Mouse (Mus musculus) v-Abl transformed pro-B cells (cell line): ENCODE measurements around the gene Fyn.

Source experiments
- in situ Hi-C, 2 experiments: fragments of 400-800 bp; cut with MboI; formaldehyde crosslinking; loops; one replicate each; pipeline ENCODE4 v1.15.1; 2025; ENCODE audit not compliant: unreplicated experiment in 2 of 2

Gene Fyn

GRCm38 (mm10) chr10:39498641-39499040, 130.0 kb downstream of the Fyn start:
- in situ Hi-C loops = no loop called here

GRCm38 (mm10) chr10:39501571-39501970, 132.9 kb downstream of the Fyn start:
- in situ Hi-C loops = no loop called here

DNA sequence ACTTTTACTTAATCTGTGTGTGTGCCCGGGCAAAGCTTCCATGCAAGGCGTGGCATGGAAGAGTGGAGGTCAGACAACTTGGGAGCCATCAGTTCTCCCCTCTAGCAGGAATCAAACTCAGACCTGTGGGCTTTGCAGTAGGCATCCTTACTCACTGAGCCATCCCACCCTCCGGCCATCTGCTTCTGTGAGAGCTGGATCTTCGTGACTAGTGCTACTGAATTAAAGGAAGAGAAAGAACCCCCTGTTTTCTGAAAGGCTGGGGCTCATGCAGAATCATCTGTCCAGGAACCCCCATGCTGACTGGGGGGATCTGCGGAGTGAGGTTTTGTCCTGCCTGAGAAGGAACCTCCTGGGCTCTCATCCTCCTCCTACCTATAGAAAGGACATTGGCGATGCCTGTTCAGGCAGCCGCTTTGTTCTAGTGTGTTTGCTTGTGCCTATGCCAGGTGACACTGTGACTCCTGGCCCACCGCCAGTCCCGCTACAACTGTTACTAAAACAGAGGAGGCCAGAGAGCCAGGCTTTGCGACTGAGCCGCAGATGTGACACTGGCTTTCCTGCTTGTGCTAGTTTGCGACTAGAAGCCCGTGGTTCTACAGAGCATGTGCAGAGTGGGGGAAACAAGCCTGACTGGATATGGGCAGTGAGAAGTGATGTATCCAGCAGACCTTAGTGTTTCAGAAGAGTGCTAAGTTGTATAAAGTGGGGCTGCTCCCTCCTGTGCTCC, 133.5 kb downstream of the Fyn start:
- in situ Hi-C loops = no loop called here

GRCm38 (mm10) chr10:39503331-39503730, 134.7 kb downstream of the Fyn start:
- in situ Hi-C loops = no loop called here

DNA sequence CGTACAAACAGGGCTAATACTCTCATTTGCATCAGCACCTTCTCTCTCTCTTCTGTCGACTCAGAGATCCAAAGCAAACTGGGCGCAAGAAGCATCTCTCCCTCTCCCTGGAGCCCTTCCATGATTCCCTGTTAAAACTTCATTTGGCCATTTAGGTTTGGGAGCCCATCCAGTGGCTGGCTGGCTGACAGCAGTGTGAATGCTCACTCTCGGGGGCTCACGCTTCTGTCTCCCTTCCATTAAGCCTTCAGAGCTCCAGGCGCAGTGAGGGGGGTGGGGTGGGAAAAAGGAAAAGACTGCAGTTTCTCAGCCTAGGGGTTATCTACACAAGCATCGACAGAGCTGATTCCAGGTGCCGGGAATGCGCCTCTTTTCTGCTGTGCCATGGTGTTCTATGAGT, 136.4 kb downstream of the Fyn start:
- in situ Hi-C loops = no loop called here

DNA sequence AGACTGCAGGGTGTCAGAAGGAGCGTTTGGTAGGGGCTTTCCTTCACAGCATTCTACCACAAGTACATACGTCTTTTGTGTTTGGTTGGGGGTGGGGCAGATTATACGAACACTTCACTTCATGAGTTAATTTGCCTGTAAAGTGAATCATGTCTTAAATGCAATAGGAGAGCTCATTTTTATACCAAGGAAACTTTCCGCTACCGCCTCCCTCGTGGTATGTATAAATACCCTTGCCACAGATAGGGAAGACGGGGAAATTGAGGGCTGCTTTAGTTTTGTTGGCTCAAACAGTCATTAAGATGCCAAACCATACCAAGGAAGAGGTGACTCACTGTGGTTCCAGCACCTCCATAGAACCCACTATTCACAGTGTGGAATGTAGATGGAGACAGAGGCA, 137.0 kb downstream of the Fyn start:
- in situ Hi-C loops = no loop called here

- in situ Hi-C loops = no loop called here
Observed at GRCm38 (mm10) chr10:39506353-39506752, 137.7 kb downstream of the Fyn start.

- in situ Hi-C loops = no loop called here
Observed at GRCm38 (mm10) chr10:39506831-39507230, 138.2 kb downstream of the Fyn start.

GRCm38 (mm10) chr10:39508801-39509200, 140.1 kb downstream of the Fyn start:
- in situ Hi-C loops = no loop called here

DNA sequence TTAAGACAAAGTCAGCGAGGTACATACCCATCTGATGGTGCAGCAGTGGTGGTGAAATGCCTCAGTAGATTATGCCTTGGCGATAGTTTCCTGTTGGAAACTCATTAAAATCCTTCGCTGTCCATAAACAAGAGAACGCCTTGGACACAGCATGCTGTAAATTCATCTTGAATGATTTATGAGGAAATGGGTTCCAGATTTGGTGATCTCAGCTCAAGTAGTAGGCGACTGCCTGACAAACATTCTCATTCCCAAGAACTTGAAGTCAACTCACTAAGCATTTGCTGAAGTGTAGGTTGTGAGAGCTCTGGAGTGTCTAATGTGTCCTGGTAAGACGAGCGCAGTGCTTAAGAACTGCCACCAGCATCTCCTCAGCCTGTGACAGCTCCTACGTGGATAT, 141.3 kb downstream of the Fyn start:
- in situ Hi-C loops = loop anchor here in 1 of 2 experiments (10.0 kb wide), 1 partner anchor 135 kb away; no protein-coding TSS in a partner anchor

GRCm38 (mm10) chr10:39512631-39513314, 144.1 kb downstream of the Fyn start:
- in situ Hi-C loops = loop anchor here in 1 of 2 experiments (10.0 kb wide), 1 partner anchor 138 kb away; no protein-coding TSS in a partner anchor

GRCm38 (mm10) chr10:39514916-39515315, 146.3 kb downstream of the Fyn start:
- in situ Hi-C loops = loop anchor here in 1 of 2 experiments (10.0 kb wide), 1 partner anchor 140 kb away; no protein-coding TSS in a partner anchor

DNA sequence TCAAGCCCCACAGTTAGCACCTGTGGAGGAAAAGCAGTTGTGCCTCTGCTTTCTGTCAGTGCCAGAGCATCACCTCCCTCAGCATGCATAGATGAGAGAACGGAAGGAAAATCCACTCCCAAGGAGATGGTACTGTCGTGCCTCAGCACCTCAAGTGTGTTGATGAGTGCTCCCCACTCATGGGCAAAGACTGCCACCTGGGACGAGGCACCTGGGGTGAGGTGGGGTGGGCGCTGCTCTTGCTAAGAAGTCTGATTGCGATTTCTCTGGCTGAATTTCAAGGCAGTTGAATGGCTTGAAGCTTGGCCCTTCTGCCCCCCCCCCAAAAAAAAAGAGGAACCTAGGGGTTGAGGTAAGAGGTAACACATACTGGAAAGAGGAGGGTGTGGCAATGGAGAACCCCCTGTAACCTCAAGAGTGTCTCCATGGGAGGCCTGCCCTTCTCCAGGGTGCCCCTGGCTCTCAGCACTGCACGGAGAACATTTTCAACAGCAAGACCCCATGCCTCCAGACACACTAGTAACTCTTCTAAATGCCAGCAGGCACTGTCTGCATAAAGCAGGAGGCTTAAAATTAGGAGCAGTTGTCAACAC, 148.0 kb downstream of the Fyn start:
- in situ Hi-C loops = loop anchor here in 1 of 2 experiments (10.0 kb wide), 1 partner anchor 142 kb away; no protein-coding TSS in a partner anchor

DNA sequence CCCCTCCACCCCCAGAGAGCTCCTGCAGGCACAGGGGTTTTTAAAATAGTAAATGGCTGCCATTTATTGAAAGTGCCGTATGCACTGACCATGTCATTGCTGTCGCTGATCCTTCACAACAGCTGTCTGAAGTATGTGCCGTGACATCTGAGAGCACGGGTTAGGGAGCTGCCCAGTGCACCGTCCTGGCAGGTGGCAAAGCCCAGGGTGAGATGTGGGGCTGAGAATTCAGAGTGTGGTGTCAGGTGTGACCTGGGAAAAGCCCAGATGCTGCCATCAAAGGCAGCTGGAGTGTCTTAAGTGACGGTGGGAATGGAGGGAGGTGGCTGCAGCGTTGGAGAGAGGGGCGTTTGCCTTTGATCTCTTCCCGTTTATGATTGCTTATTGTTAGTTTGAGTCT, 148.7 kb downstream of the Fyn start:
- in situ Hi-C loops = loop anchor here in 1 of 2 experiments (10.0 kb wide), 1 partner anchor 143 kb away; no protein-coding TSS in a partner anchor

DNA sequence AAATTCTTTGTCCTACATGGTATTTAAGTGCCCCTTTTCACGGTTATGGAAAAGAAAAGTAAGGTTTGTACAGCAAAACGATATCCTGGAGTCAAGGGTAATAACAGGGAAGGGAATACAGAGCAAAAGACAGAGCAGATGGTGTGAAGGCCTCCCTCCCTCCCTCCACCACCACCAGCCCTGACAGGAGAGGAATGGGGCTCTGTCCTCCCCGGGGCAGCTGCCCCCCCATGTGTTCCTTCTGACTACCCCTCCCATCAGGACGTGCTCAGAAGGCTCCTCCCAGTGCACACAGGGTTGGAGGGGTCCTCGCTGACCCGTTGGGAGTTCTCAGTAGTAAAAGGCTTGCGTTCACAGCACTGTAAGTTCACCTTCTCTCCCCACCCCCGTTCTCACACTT, 149.6 kb downstream of the Fyn start:
- in situ Hi-C loops = loop anchor here in 1 of 2 experiments (10.0 kb wide), 1 partner anchor 143 kb away; no protein-coding TSS in a partner anchor

GRCm38 (mm10) chr10:39518859-39519258, 150.2 kb downstream of the Fyn start:
- in situ Hi-C loops = loop anchor here in 1 of 2 experiments (10.0 kb wide), 1 partner anchor 144 kb away; no protein-coding TSS in a partner anchor

DNA sequence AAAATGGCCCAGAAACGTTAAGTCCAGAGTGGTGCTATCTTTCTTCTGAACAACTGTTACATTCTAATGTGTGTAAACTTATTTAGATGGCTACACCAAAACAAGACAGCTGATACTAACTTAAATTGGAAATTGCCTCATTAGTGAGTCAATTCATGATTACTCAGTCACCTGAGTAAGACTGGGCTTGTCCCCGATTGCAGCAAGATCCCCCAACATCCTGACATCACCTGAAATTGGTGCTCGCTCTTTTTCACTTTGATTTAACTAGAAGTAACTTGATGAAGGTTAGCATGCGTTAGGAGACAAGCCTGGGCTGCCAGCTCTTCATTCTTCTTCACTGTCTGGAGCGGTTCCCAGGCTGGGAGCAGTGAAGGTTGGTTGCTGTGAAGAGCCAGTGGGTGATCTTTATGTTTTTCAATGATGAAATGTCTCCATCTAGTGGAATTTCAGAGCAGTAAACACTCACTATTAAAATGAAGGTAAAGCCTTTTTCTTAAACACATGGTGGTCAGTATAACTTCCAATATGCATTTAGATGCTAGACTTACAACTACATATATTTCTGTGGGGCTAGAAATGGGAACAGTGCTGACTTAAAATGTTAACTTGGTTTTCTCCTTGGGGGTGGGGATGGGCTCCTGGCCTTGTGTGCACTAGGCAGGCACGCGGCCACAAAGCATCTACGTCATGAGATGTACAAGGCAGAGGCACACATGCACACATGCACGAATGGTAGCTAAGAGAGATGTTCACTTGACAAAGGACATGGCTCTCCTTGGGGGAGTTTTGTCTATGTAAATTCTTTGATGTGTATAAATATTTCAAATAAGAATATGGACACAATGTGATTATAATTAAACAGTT, 151.7 kb downstream of the Fyn start:
- in situ Hi-C loops = loop anchor here (5.0 kb wide), 2 partner anchors 283 to 348 kb away; no protein-coding TSS in a partner anchor

DNA sequence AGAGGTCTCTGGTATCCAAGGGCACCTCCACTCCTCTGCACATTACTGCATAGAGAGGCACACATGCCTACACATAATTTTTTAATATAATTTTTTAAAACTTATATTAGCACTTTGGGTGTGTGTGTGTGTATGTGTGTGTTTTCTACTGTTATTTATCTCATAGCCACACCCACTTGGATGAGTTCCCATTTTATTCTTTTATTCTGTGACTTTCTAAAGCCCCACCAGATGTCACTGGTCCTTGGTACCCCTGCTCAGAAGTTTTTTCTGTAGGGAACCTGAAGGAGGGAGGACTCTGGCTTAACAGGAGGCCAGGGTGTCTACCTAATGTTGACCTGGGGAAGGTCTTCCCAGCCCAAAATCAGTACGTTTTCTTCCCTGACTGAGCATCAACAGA, 152.7 kb downstream of the Fyn start:
- in situ Hi-C loops = loop anchor here (5.0 kb wide), 2 partner anchors 284 to 349 kb away; no protein-coding TSS in a partner anchor

DNA sequence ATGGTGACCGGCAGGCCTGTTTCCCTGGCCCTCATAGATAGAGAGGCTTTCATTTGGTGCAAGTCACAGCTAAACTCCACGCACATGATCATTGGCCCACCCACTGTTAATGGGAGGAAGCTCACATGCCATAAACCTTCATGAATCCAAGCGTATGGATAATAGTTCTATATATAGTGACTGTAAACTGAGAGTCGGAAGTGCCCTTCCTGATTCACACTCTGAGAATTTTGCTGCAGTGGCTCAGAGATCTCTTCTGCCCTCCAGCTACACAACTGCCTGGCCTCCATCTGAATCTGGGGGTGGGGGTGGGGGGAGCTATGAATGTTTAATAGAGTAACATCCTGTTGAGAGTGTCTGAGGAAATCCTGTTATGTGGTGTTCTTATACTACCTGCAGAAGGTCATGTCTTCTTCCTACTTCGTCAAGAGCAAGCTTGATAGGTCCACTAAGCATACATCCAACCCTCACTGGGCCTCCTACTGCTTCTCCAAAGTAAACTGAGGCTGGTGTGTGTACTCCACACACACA, 153.3 kb downstream of the Fyn start:
- in situ Hi-C loops = loop anchor here (5.0 kb wide), 2 partner anchors 285 to 350 kb away; no protein-coding TSS in a partner anchor
